Mouse (Mus musculus): ENCODE measurements around the gene Hcar1. TPM values are rescaled to one million over a fixed set of nuclear protein-coding genes. Genes with fewer than 3 reads are reported as not detected.

The Hcar1 gene
- polyA plus RNA-seq (2015; fragmentation: Nextera tagmentation; extraction: Ambion mirVana): 0.23 and 0.28 TPM in 2 replicates

DNA sequence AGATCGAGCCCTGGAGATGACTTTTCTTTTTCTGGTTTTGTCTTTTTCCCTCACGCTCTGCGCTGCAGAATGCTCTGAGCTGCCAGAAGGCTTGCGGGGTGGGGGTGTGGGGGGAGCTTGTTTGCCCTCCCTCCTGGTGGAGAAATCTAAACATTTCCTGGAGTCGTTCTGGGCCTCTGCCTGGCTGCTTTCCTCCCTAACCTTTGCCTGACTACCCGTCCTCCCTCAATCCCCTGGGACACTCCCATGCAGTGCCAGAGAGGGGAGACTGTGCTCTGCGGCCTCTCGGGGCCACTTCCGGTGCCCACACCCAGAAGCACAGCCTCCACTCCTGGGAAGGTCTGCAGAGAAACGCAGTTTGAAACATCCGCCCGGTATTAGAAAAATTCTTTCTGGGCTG is at the start of gene Hcar1:
TSS of gene Hcar1 (minus strand) at position 93 of the 400 bp plus-strand sequence.
- Histone ChIP-seq H3K4me1 (peaks cover 19% of the 10 kb centered on the region), H3K27ac (no peak within 1 kb of the TSS; the same call in 1 of the 2 replicates), H3K4me2 (peak within 1 kb of the TSS; percentile 28; the same call in 1 of the 2 replicates), H3K27me3 (no peaks in the 10 kb centered on the region), H3K9me3 (no peaks in the 10 kb centered on the region), H3K36me3 (no peaks in the 10 kb centered on the region), H3K4me3 (no peak within 1 kb of the TSS), H3K9ac (peak within 1 kb of the TSS; percentile 8; the same call in 1 of the 2 replicates)
- 48% methylated on average over 12 of the region's 12 CpGs for WGBS
- ATAC-seq (ENCODE audit: insufficient number of reproducible peaks, insufficient read depth, low FRiP score, low TSS enrichment, low read depth): no peak

DNA sequence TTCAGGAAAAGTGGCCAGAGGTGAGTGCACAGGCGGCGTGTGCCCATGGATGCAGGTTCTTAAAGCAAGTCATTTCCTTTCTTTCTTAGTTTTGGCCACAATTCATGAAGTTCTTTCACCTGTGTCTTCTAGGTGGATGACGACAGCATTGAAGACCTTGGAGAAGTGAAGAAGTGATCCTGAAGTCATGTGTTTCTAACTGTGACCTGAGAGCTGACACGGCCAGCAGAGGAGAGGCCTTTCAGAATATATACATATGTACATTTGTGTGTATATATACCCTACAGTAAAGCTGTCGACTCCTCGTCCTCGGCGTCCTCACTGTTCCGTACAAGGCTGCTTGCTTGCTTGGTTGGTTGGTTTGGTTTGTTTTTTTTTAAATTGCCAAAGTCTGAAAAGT is 47.3 kb upstream of the Hcar1 start, which contains the start of gene Gm43518:
TSS of gene Gm43518 (plus strand) at position 301 of the 400 bp plus-strand sequence.
- WGBS: 95% methylated on average over 9 of the region's 9 CpGs
- Histone ChIP-seq H3K4me1 (peaks cover 4% of the 10 kb centered on the region; the same call in 1 of the 2 replicates), H3K4me2 (no peak within 1 kb of the TSS), H3K36me3 (peaks cover 71% of the 10 kb centered on the region), H3K27ac (no peak within 1 kb of the TSS), H3K4me3 (no peak within 1 kb of the TSS), H3K27me3 (no peaks in the 10 kb centered on the region), H3K9ac (no peak within 1 kb of the TSS), H3K9me3 (no peaks in the 10 kb centered on the region)
- ATAC-seq (ENCODE audit: insufficient number of reproducible peaks, insufficient read depth, low FRiP score, low TSS enrichment, low read depth): no peak

DNA sequence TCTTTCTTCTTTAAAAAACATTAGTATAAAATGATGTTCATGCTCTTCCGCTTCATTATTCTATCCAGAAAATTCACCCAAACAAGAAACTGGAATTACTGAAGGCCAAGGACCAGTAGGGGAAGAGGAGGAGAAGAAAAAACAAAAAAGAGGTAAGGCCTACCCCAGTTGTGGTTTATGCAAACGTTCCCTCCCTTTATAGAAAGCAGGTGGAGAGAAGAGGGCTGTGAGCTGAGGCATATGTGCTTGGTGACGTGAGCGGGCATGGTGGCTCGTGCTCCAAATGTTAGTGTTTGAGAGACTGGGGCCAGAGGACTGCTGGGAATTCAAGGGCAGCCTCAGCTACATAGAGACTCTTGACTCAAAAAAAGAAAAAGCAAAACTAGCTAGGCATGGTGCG is 42.3 kb upstream of the Hcar1 start:
- WGBS: 81% methylated on average over 6 of the region's 6 CpGs
- H3K27me3 ChIP-seq: no peaks in the 10 kb centered on the region
- H3K4me3 ChIP-seq: no peak overlapping the region
- H3K9me3 ChIP-seq: no peaks in the 10 kb centered on the region
- ATAC-seq (ENCODE audit: insufficient number of reproducible peaks, insufficient read depth, low FRiP score, low TSS enrichment, low read depth): no peak
- H3K4me2 ChIP-seq: no peak overlapping the region
- H3K9ac ChIP-seq: no peak overlapping the region
- H3K36me3 ChIP-seq: peaks cover 92% of the 10 kb centered on the region
- no peak overlapping the region for H3K27ac ChIP-seq
- no peaks in the 10 kb centered on the region for H3K4me1 ChIP-seq

DNA sequence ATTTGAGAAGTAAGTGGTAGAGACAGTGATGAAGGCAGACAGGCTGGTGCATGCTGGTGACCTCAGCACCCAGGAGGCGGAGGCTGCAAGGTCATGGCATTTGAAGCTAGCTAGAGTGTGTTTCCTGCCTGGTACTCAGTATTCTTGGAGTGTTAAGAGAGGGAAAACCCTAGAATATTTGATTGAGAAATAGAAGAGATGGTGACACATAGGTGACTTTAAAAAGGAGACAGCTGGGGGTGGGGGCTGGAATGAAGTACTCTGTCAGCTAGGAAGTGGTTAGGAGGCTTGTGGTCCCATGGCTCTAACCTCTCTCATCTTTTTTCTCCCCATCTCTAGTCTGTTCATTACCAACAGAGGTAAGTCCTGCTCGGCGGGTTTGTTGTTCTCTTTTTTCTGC is 35.0 kb upstream of the Hcar1 start:
- Histone ChIP-seq H3K27ac (no peak overlapping the region), H3K27me3 (no peaks in the 10 kb centered on the region), H3K36me3 (peaks cover 84% of the 10 kb centered on the region), H3K9me3 (no peaks in the 10 kb centered on the region), H3K9ac (no peak overlapping the region), H3K4me3 (no peak overlapping the region), H3K4me1 (no peaks in the 10 kb centered on the region), H3K4me2 (no peak overlapping the region)
- 87% methylated on average over 3 of the region's 3 CpGs for WGBS
- ATAC-seq (ENCODE audit: insufficient number of reproducible peaks, insufficient read depth, low FRiP score, low TSS enrichment, low read depth): no peak

DNA sequence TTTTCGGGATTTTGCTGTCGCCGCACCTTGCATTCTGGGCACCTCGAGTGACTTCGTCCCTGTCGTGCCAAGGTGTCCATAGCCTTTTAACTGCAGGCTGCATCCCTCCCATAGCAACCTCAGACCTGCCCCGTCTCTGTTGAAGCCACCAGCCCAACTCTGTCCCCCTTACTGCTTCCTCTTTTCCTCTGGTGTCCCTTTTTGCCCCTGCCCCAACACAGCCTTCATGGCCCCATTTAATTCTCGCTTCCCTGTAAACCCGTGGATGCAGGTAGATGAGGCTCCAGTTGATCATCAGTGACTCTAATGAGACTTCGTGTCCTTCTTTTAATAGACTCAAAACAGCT is 27.8 kb upstream of the Hcar1 start:
- Histone ChIP-seq H3K9me3 (no peaks in the 10 kb centered on the region), H3K9ac (peak overlapping the region; percentile 99), H3K4me1 (peaks cover 20% of the 10 kb centered on the region), H3K27me3 (no peaks in the 10 kb centered on the region), H3K27ac (peak overlapping the region; percentile 87), H3K4me3 (peak overlapping the region; percentile 96), H3K4me2 (peak overlapping the region; percentile 94), H3K36me3 (peaks cover 38% of the 10 kb centered on the region)
- WGBS: 4% methylated on average over 10 of the region's 10 CpGs
- no peak for ATAC-seq (ENCODE audit: insufficient number of reproducible peaks, insufficient read depth, low FRiP score, low TSS enrichment, low read depth)

DNA sequence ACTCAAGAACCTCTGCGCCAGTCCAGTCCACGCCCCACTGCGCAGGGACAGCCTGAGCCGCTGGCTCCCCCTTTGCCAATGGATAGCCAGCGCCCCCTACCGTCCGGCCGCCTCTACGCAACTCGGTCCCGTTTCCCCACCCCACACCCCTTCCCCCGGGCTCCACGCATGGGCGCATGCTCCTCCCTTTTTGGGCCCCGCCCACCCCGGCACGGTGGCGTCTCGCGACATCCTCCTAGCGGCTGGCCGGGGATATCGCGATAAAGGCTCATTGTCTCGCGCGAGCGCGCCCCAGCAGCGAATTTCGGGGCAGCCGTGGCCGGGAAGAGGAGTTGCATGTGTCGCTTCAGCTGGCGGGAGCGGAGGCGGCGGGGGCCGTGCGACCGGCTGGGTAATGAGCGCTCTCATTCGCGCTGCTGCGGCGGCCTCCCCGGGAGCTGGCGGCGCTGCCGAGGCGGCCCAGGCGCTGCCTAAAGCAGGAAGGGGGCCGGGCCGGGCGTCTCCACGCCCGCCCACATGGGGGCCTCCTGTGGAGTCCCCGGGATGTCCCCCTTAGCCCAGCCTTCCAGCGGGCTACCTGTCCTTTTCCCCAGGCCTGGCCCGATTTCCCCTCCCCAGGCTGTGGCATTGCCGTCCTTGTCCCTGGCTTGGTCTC is 27.3 kb upstream of the Hcar1 start, which contains the start of gene Denr:
TSS of gene Denr (plus strand) at position 200 of the 655 bp plus-strand sequence.
- Histone ChIP-seq H3K27ac (peak within 1 kb of the TSS; percentile 87), H3K4me1 (peaks cover 20% of the 10 kb centered on the region), H3K36me3 (peaks cover 33% of the 10 kb centered on the region), H3K4me2 (peak within 1 kb of the TSS; percentile 94), H3K27me3 (no peaks in the 10 kb centered on the region), H3K4me3 (peak within 1 kb of the TSS; percentile 96), H3K9me3 (no peaks in the 10 kb centered on the region), H3K9ac (peak within 1 kb of the TSS; percentile 99)
- peak; percentile 88 for ATAC-seq (ENCODE audit: insufficient number of reproducible peaks, insufficient read depth, low FRiP score, low TSS enrichment, low read depth)
- WGBS: under 1% methylated on average over 60 of the region's 61 CpGs

DNA sequence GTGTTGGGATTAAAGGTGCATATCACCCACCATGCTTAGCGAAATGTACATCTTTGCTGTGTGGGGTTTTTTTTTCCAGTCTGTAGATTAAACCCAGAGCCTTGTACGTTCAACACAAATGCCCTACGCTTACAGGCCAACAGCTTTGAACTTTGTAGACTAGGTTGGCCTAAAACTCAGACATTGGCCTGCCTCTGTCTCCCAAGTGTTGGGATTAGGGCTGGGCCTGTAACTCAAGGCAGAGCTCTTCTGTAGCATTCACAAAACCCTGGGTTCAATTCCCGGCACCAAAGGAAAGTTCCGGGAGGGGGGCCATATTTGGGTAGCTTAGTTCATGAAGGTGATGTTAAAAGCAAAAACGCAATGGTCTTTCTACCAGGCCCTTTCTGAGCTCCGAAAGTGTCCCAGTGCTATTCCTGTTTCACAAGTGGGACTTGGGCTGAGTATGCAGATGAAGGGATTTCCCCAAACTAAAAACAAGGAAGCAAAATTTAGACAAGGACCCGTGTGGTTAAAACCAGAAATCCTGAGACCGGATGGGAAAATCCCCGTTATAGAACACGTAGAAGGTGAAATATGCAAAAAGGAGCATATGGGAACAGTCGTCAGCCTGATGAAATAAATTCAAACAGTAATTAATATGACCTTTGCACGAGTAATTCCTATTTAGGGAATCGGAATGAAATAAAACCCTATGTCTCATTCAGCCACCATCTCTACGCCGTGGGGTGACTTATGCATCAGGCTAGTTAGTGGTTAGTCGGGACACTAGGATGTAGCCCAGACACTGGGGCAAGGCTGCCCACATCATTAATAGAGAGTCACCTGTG is 26.5 kb upstream of the Hcar1 start:
- ATAC-seq (ENCODE audit: insufficient number of reproducible peaks, insufficient read depth, low FRiP score, low TSS enrichment, low read depth): no peak
- Histone ChIP-seq H3K4me2 (peak overlapping the region; percentile 45), H3K27me3 (no peaks in the 10 kb centered on the region), H3K9me3 (no peaks in the 10 kb centered on the region), H3K4me3 (peak overlapping the region; percentile 96), H3K9ac (no peak overlapping the region), H3K4me1 (peaks cover 20% of the 10 kb centered on the region), H3K36me3 (peaks cover 31% of the 10 kb centered on the region), H3K27ac (no peak overlapping the region)
- WGBS: 71% methylated on average over 17 of the region's 17 CpGs

DNA sequence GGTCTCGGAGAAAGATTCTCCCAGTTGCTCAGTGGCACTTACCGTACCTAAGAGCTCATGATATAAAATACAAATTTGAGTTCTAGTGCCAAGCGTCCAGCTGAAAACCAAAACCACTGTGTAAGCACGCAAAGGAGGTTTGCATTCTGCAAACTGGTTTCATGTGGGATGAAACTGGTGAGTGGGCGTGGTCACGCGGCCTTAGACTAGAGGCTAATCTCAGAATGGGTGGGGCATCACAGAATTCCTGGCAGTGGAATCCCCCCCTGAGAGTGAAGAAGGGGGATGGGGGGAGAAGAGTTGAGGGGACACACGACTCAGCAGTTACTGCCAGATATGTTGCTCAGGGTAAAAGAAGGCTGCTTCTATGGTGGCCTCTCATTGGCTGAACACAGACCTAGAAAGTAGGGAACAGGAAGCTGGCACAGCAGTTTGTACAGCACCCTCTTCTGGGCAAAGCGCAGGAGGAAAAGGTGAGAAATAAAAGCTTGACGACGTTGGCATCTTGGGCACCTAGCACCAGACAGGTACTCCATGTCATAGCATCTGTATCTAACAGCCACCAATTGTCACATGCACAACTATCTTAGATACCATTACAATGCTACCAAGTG is 24.3 kb upstream of the Hcar1 start:
- Histone ChIP-seq H3K4me3 (no peak overlapping the region), H3K27ac (no peak overlapping the region), H3K4me2 (no peak overlapping the region), H3K27me3 (no peaks in the 10 kb centered on the region), H3K36me3 (peaks cover 10% of the 10 kb centered on the region), H3K9me3 (no peaks in the 10 kb centered on the region), H3K4me1 (peaks cover 16% of the 10 kb centered on the region), H3K9ac (no peak overlapping the region)
- WGBS: 68% methylated on average over 11 of the region's 11 CpGs
- ATAC-seq (ENCODE audit: insufficient number of reproducible peaks, insufficient read depth, low FRiP score, low TSS enrichment, low read depth): no peak

DNA sequence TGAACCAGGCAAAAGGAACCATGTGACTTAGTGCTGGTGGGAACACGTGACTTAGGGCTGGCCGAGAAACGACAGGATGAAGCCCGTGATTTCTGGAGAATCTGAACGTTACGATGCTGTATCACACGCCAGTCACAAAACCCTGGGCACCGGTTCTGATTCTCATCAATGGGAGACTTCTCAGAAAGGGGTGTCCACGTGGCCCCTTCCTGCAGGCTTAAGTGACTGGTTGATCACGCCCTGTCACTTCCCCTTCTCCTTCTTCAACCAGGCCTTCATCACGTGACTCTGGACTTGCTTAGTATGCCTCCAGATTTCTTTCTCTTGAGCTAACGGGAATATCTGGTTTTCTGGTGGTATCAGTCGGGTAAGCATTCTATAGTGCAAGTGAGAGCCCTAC is 17.5 kb upstream of the Hcar1 start:
- H3K27me3 ChIP-seq: no peaks in the 10 kb centered on the region
- no peak overlapping the region for H3K4me2 ChIP-seq
- ATAC-seq (ENCODE audit: insufficient number of reproducible peaks, insufficient read depth, low FRiP score, low TSS enrichment, low read depth): no peak
- WGBS: 81% methylated on average over 13 of the region's 13 CpGs
- no peak overlapping the region for H3K9ac ChIP-seq
- H3K9me3 ChIP-seq: no peaks in the 10 kb centered on the region
- H3K4me3 ChIP-seq: no peak overlapping the region
- H3K4me1 ChIP-seq: no peaks in the 10 kb centered on the region
- H3K27ac ChIP-seq: no peak overlapping the region
- no peaks in the 10 kb centered on the region for H3K36me3 ChIP-seq

DNA sequence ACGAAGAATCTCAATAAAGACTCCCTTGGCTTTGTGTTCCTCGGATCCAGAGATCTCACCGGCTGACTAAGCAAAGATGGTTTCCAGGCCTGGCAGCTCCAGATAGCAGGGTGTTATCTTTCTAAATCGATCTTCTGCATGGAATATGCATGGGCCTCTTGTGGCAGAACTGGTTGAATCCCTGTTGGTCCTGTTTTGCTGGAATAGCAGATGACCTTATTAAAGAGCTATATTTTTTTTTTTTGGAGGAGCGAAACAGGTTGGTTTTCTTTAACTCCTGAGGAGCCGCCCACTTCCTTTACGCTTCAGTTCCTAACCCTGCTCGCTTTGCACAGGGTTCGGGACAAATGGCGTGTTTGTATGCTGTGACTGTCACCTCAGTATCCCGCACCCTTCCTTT is 16.6 kb upstream of the Hcar1 start:
- no peak overlapping the region for H3K9ac ChIP-seq
- H3K27me3 ChIP-seq: no peaks in the 10 kb centered on the region
- no peaks in the 10 kb centered on the region for H3K9me3 ChIP-seq
- peak overlapping the region; percentile 29; the same call in 1 of the 2 replicates for H3K27ac ChIP-seq
- ATAC-seq (ENCODE audit: insufficient number of reproducible peaks, insufficient read depth, low FRiP score, low TSS enrichment, low read depth): no peak
- H3K4me1 ChIP-seq: no peaks in the 10 kb centered on the region
- 71% methylated on average over 11 of the region's 11 CpGs for whole genome bisulfite sequencing
- H3K4me2 ChIP-seq: no peak overlapping the region
- no peak overlapping the region for H3K4me3 ChIP-seq
- H3K36me3 ChIP-seq: no peaks in the 10 kb centered on the region

DNA sequence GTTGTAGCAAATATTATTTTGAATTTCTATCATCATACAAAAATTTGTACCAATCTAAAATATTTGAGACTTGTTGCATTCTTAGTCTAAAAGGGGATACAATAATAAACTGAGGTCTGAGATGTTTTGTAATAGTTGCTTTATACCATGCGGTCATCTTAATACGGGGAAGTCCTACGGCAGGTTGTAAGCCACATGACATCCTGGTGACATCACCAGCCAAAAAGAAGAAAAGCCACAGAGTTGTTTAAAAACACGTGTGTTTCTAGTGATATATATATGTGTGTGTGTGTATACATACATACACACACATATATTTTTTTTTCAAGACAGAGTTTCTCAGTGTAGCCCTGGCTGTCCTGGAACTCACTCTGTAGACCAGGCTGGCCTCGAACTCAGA is 13.7 kb upstream of the Hcar1 start:
- H3K4me3 ChIP-seq: no peak overlapping the region
- H3K27ac ChIP-seq: no peak overlapping the region
- H3K9me3 ChIP-seq: no peaks in the 10 kb centered on the region
- H3K4me2 ChIP-seq: no peak overlapping the region
- H3K27me3 ChIP-seq: no peaks in the 10 kb centered on the region
- H3K36me3 ChIP-seq: no peaks in the 10 kb centered on the region
- H3K4me1 ChIP-seq: no peaks in the 10 kb centered on the region
- no peak overlapping the region for H3K9ac ChIP-seq
- WGBS: 91% methylated on average over 5 of the region's 5 CpGs
- no peak for ATAC-seq (ENCODE audit: insufficient number of reproducible peaks, insufficient read depth, low FRiP score, low TSS enrichment, low read depth)

All from embryonic facial prominence, embryonic 13.5 days (tissue).